Mouse (Mus musculus) hindbrain, embryonic 16.5 days (tissue): ENCODE data around the gene S100a13. TPM values are rescaled to one million over a fixed set of nuclear protein-coding genes. Genes with fewer than 3 reads are reported as not detected.
A peak's percentile ranks its signal among the peaks of the same experiment; 100 is the strongest.

Experiments
- ATAC-seq: fragments of 200-750 bp; cut with Nextera tagmentation; 2 replicates; pipeline ENCODE4 v1.8.0; 2017; ENCODE audit warnings: moderate TSS enrichment, moderate library complexity
- H3K27ac ChIP-seq: fragments of 300-500 bp; sonication (generic); 2 replicates; pipeline ENCODE4 v1.5.1; 2014; ENCODE audit warnings: low read depth, mild to moderate bottlenecking, control low read depth, low read length, moderate library complexity
- H3K27me3 ChIP-seq: fragments of 300-500 bp; sonication (generic); replicated peaks from 2 replicates; pipeline ENCODE4 v1.6.1; 2014; ENCODE audit warnings: low read length; ENCODE audit not compliant: control insufficient read depth, insufficient read depth
- H3K36me3 ChIP-seq: fragments of 300-500 bp; sonication (generic); 2 replicates; pipeline ENCODE4 v1.6.1; 2014; ENCODE audit warnings: mild to moderate bottlenecking, low read length, moderate library complexity, mixed read lengths; ENCODE audit not compliant: control insufficient read depth, insufficient read depth
- H3K4me1 ChIP-seq: fragments of 300-500 bp; sonication (generic); 2 replicates; pipeline ENCODE4 v1.6.1; 2014; ENCODE audit warnings: low read depth, low read length; ENCODE audit not compliant: control insufficient read depth, insufficient read depth
- H3K4me2 ChIP-seq: fragments of 300-500 bp; sonication (generic); 2 replicates; pipeline ENCODE4 v1.6.1; 2014; ENCODE audit warnings: mild to moderate bottlenecking, low read length, control low read depth, moderate library complexity
- H3K4me3 ChIP-seq: fragments of 300-500 bp; sonication (generic); 2 replicates; pipeline ENCODE4 v1.5.1; 2014; ENCODE audit warnings: mild to moderate bottlenecking, low read length, control low read depth, moderate library complexity
- H3K9ac ChIP-seq: fragments of 300-500 bp; sonication (generic); 2 replicates; pipeline ENCODE4 v1.6.1; 2014; ENCODE audit warnings: low read depth, mild to moderate bottlenecking, control low read depth, low read length, moderate library complexity
- H3K9me3 ChIP-seq: fragments of 300-500 bp; sonication (generic); 2 replicates; pipeline ENCODE4 v1.6.1; 2014; ENCODE audit warnings: mild to moderate bottlenecking, low read length, moderate library complexity; ENCODE audit not compliant: control insufficient read depth
- WGBS: fragments of 180-500 bp; shearing (Covaris S2); extraction: QIAGEN DNeasy Blood & Tissue Kit; methylation state at CpG from one replicate; pipeline ENCODE4 v1.1.7; 2014; 5-methylcytosine and 5-hydroxymethylcytosine counted together
- polyA plus RNA-seq: library from polyadenylated mRNA; unstranded; fragments of >200 nt; fragmentation: Nextera tagmentation; extraction: Ambion mirVana; gene quantifications from 2 replicates; pipeline ENCODE4 v1.2.1, GENCODE M21; 2015

Gene S100a13
- polyA plus RNA-seq, 1 experiment from 2014 or later = 17.2 TPM

DNA sequence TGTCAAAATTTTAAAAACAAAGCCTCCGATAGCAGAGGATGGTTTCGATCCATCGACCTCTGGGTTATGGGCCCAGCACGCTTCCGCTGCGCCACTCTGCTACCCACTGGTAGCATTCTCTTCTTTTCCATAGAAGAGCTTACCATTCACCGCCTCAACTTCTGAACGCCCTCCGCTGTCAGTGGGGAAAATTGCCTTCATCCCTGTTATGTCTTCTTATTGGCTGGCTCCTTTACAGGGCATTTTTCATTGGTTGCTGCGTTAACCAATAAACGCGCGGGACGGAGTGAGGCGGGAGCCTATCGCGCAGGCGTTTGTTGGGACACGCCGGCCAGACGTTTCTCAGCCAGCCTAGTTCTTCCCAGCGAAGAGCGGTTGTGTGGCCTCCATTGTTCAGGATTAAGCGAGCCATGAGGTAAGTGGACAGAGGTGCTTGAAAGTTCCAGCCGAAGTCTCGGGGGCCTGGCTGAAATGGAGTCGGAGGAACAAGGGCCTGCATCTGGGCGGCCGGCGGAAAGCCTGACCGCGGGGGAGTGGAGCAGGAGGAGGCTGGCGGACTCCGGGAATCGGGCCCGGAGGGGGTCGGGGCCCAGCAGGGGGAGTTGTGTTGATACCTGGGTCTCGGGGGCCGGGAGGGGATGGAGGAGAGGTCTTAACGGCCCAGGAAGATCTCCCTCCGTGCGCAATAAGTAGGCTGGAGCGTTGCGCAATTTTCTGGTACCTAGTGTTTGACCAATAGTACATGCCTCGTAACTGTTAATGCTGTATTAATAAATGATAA is 38.2 kb upstream of the S100a13 start, which contains the start of gene Ilf2:
Gene Ilf2, plus strand, starts transcription at position 296 of the 781 bp plus-strand sequence.
- H3K4me1 ChIP-seq = peaks cover 11% of the 10 kb centered on the region
- no peaks in the 10 kb centered on the region for H3K9me3 ChIP-seq
- H3K9ac ChIP-seq = peak within 1 kb of the TSS; percentile 91
- ATAC-seq = peak; percentile 99
- peak within 1 kb of the TSS; percentile 87 for H3K27ac ChIP-seq
- under 1% methylated on average over 44 of the region's 45 CpGs for WGBS
- H3K36me3 ChIP-seq = peaks cover 10% of the 10 kb centered on the region; the same call in 1 of the 2 replicates
- peak within 1 kb of the TSS; percentile 70 for H3K4me3 ChIP-seq
- no peaks in the 10 kb centered on the region for H3K27me3 ChIP-seq
- H3K4me2 ChIP-seq = peak within 1 kb of the TSS; percentile 82

GRCm38 (mm10) chr3:90486998-90487397 is 27.2 kb upstream of the S100a13 start:
- WGBS = 81% methylated on average over 5 of the region's 5 CpGs
- Histone ChIP-seq H3K9ac (no peak overlapping the region), H3K27ac (no peak overlapping the region), H3K27me3 (no peaks in the 10 kb centered on the region), H3K9me3 (no peaks in the 10 kb centered on the region), H3K4me3 (no peak overlapping the region), H3K4me2 (no peak overlapping the region), H3K36me3 (peaks cover 45% of the 10 kb centered on the region), H3K4me1 (peaks cover 7% of the 10 kb centered on the region)
- no peak for ATAC-seq

GRCm38 (mm10) chr3:90488576-90488975 is 25.7 kb upstream of the S100a13 start:
- H3K4me2 ChIP-seq = no peak overlapping the region
- 89% methylated on average over 6 of the region's 6 CpGs for WGBS

GRCm38 (mm10) chr3:90490696-90491256 is 23.5 kb upstream of the S100a13 start, which contains the start of gene Snapin:
Snapin (minus strand) TSS chr3:90491033.
- WGBS = under 1% methylated on average over 37 of the region's 37 CpGs

More at GRCm38 (mm10) chr3:90488576-90488975, 25.7 kb upstream of the S100a13 start:
- H3K27me3 ChIP-seq = no peaks in the 10 kb centered on the region
- H3K4me3 ChIP-seq = no peak overlapping the region
- no peak for ATAC-seq
- peaks cover 7% of the 10 kb centered on the region for H3K4me1 ChIP-seq
- H3K9ac ChIP-seq = no peak overlapping the region
- no peak overlapping the region for H3K27ac ChIP-seq
- no peaks in the 10 kb centered on the region for H3K9me3 ChIP-seq
- H3K36me3 ChIP-seq = peaks cover 33% of the 10 kb centered on the region

DNA sequence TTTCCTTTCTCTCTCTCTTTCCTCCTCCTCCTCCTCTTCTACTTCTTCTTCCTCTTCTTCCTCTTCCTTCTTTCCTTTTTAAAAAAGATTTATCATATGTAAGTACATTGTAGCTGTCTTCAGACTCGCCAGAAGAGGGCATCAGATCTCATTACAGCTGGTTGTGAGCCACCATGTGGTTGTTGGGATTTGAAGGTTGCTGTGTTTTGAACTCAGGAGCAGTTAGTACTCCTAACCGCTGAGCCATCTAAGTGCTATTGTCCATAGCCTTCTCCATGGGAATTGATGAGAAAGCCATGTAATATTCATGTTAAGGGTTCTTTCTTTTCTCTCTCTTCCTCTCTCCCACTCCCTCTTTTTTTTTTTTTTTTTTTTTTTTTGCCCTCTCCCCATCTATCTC is 22.9 kb upstream of the S100a13 start:
- no peaks in the 10 kb centered on the region for H3K9me3 ChIP-seq
- 30% methylated on average over 2 of the region's 2 CpGs for WGBS
- no peak overlapping the region for H3K4me2 ChIP-seq
- H3K9ac ChIP-seq = no peak overlapping the region
- no peaks in the 10 kb centered on the region for H3K27me3 ChIP-seq
- H3K4me3 ChIP-seq = no peak overlapping the region
- H3K4me1 ChIP-seq = peaks cover 7% of the 10 kb centered on the region
- no peak overlapping the region for H3K27ac ChIP-seq
- no peak for ATAC-seq
- H3K36me3 ChIP-seq = peaks cover 16% of the 10 kb centered on the region

More at GRCm38 (mm10) chr3:90490696-90491256, 23.5 kb upstream of the S100a13 start, which contains the start of gene Snapin:
- H3K27ac ChIP-seq = peak within 1 kb of the TSS; percentile 85
- ATAC-seq = peak; percentile 98
- H3K4me1 ChIP-seq = peaks cover 7% of the 10 kb centered on the region
- H3K4me3 ChIP-seq = peak within 1 kb of the TSS; percentile 89
- H3K9ac ChIP-seq = peak within 1 kb of the TSS; percentile 93
- H3K27me3 ChIP-seq = no peaks in the 10 kb centered on the region
- peaks cover 21% of the 10 kb centered on the region for H3K36me3 ChIP-seq
- peak within 1 kb of the TSS; percentile 81 for H3K4me2 ChIP-seq
- H3K9me3 ChIP-seq = no peaks in the 10 kb centered on the region

- Histone ChIP-seq H3K9ac (no peak overlapping the region), H3K4me1 (peaks cover 7% of the 10 kb centered on the region), H3K4me2 (no peak overlapping the region), H3K27me3 (no peaks in the 10 kb centered on the region), H3K4me3 (no peak overlapping the region), H3K36me3 (peaks cover 9% of the 10 kb centered on the region; the same call in 1 of the 2 replicates), H3K27ac (no peak overlapping the region), H3K9me3 (no peaks in the 10 kb centered on the region)
- 71% methylated on average over 4 of the region's 4 CpGs for whole genome bisulfite sequencing
- no peak for ATAC-seq
Observed at GRCm38 (mm10) chr3:90493831-90494540, 20.2 kb upstream of the S100a13 start.

- Histone ChIP-seq H3K27ac (no peak overlapping the region), H3K27me3 (no peaks in the 10 kb centered on the region), H3K9ac (no peak overlapping the region), H3K36me3 (peaks cover 11% of the 10 kb centered on the region), H3K4me3 (no peak overlapping the region), H3K9me3 (no peaks in the 10 kb centered on the region), H3K4me1 (no peaks in the 10 kb centered on the region), H3K4me2 (no peak overlapping the region)
- ATAC-seq = no peak
- 90% methylated on average over 7 of the region's 7 CpGs for WGBS
Observed at GRCm38 (mm10) chr3:90495850-90496525, 18.2 kb upstream of the S100a13 start.

- H3K4me2 ChIP-seq = no peak overlapping the region
- H3K36me3 ChIP-seq = peaks cover 23% of the 10 kb centered on the region
- no peaks in the 10 kb centered on the region for H3K27me3 ChIP-seq
- no peaks in the 10 kb centered on the region for H3K9me3 ChIP-seq
- no peak overlapping the region for H3K4me3 ChIP-seq
- no peak overlapping the region for H3K9ac ChIP-seq
- H3K4me1 ChIP-seq = no peaks in the 10 kb centered on the region
- no peak overlapping the region for H3K27ac ChIP-seq
- no peak for ATAC-seq
Observed at GRCm38 (mm10) chr3:90497597-90497996, 16.6 kb upstream of the S100a13 start.
